Mouse (Mus musculus): ENCODE results near the gene Olfr902. TPM values are rescaled to one million over a fixed set of nuclear protein-coding genes. Genes with fewer than 3 reads are reported as not detected.

Olfr902 gene
- polyA plus RNA-seq, 2 experiments: not detected

- 80% methylated on average over 1 of the region's 1 CpGs for WGBS
- Histone ChIP-seq H3K9me3 (ENCODE audit: control insufficient read depth, low read length) (no peaks in the 10 kb centered on the region), H3K36me3 (ENCODE audit: control insufficient read depth, insufficient read depth, low read length) (no peaks in the 10 kb centered on the region), H3K9ac (ENCODE audit: low read depth, low read length, severe bottlenecking) (no peak within 1 kb of the TSS), H3K4me1 (ENCODE audit: control insufficient read depth, insufficient read depth, low read length) (no peaks in the 10 kb centered on the region), H3K4me2 (replicated peaks; ENCODE audit: low read depth, low read length, severe bottlenecking) (no peak within 1 kb of the TSS), H3K4me3 (replicated peaks; ENCODE audit: low read length) (no peak within 1 kb of the TSS), H3K27ac (replicated peaks; ENCODE audit: low read depth, low read length) (no peak within 1 kb of the TSS), H3K27me3 (ENCODE audit: control insufficient read depth, insufficient read depth, low read length) (no peaks in the 10 kb centered on the region)
- TF ChIP-seq POLR2A (IDR thresholded peaks at IDR 0.05; ENCODE audit: borderline replicate concordance, extremely low read depth, insufficient read depth, insufficient read length): no peak
- DNase-seq (ENCODE audit: low spot score) (no peak), ATAC-seq (ENCODE audit: low FRiP score, low read depth) (no peak)
These were observed 18.3 kb upstream of the Olfr902 start, which contains the start of gene Olfr901 for GRCm38 (mm10) chr9:38429155-38429554. Gene Olfr901, plus strand, starts transcription at chr9:38429455.

GRCm38 (mm10) chr9:38462844-38463243 is 15.4 kb downstream of the Olfr902 start, which contains the start of gene Olfr904:
Gene Olfr904, plus strand, starts transcription at chr9:38463144.
- TF ChIP-seq POLR2A (IDR thresholded peaks at IDR 0.05; ENCODE audit: borderline replicate concordance, extremely low read depth, insufficient read depth, insufficient read length): no peak
- Histone ChIP-seq H3K27ac (replicated peaks; ENCODE audit: low read depth, low read length) (no peak within 1 kb of the TSS), H3K9me3 (ENCODE audit: control insufficient read depth, low read length) (no peaks in the 10 kb centered on the region), H3K4me3 (replicated peaks; ENCODE audit: low read length) (no peak within 1 kb of the TSS), H3K4me2 (replicated peaks; ENCODE audit: low read depth, low read length, severe bottlenecking) (no peak within 1 kb of the TSS), H3K27me3 (ENCODE audit: control insufficient read depth, insufficient read depth, low read length) (no peaks in the 10 kb centered on the region), H3K36me3 (ENCODE audit: control insufficient read depth, insufficient read depth, low read length) (no peaks in the 10 kb centered on the region), H3K9ac (ENCODE audit: low read depth, low read length, severe bottlenecking) (no peak within 1 kb of the TSS), H3K4me1 (ENCODE audit: control insufficient read depth, insufficient read depth, low read length) (no peaks in the 10 kb centered on the region)
- ATAC-seq (ENCODE audit: low FRiP score, low read depth) (no peak), DNase-seq (ENCODE audit: low spot score) (no peak)

GRCm38 (mm10) chr9:38470807-38471206 is 23.4 kb downstream of the Olfr902 start, which contains the start of gene Olfr905:
Gene Olfr905, plus strand, starts transcription at chr9:38471107.
- no peaks in the 10 kb centered on the region for H3K4me1 ChIP-seq (ENCODE audit: control insufficient read depth, insufficient read depth, low read length)
- H3K27ac ChIP-seq (replicated peaks; ENCODE audit: low read depth, low read length): no peak within 1 kb of the TSS
- no peaks in the 10 kb centered on the region for H3K27me3 ChIP-seq (ENCODE audit: control insufficient read depth, insufficient read depth, low read length)
- no peak for TF ChIP-seq POLR2A (IDR thresholded peaks at IDR 0.05; ENCODE audit: borderline replicate concordance, extremely low read depth, insufficient read depth, insufficient read length)
- H3K4me3 ChIP-seq (replicated peaks; ENCODE audit: low read length): no peak within 1 kb of the TSS
- ATAC-seq (ENCODE audit: low FRiP score, low read depth) (no peak), DNase-seq (ENCODE audit: low spot score) (no peak)
- H3K9me3 ChIP-seq (ENCODE audit: control insufficient read depth, low read length): no peaks in the 10 kb centered on the region
- no peaks in the 10 kb centered on the region for H3K36me3 ChIP-seq (ENCODE audit: control insufficient read depth, insufficient read depth, low read length)
- H3K4me2 ChIP-seq (replicated peaks; ENCODE audit: low read depth, low read length, severe bottlenecking): no peak within 1 kb of the TSS
- H3K9ac ChIP-seq (ENCODE audit: low read depth, low read length, severe bottlenecking): no peak within 1 kb of the TSS

- DNase-seq (ENCODE audit: low spot score) (no peak), ATAC-seq (ENCODE audit: low FRiP score, low read depth) (no peak)
- Histone ChIP-seq H3K36me3 (ENCODE audit: control insufficient read depth, insufficient read depth, low read length) (no peaks in the 10 kb centered on the region), H3K9ac (ENCODE audit: low read depth, low read length, severe bottlenecking) (no peak within 1 kb of the TSS), H3K4me1 (ENCODE audit: control insufficient read depth, insufficient read depth, low read length) (no peaks in the 10 kb centered on the region), H3K4me2 (replicated peaks; ENCODE audit: low read depth, low read length, severe bottlenecking) (no peak within 1 kb of the TSS), H3K4me3 (replicated peaks; ENCODE audit: low read length) (no peak within 1 kb of the TSS), H3K27me3 (ENCODE audit: control insufficient read depth, insufficient read depth, low read length) (no peaks in the 10 kb centered on the region), H3K27ac (replicated peaks; ENCODE audit: low read depth, low read length) (no peak within 1 kb of the TSS), H3K9me3 (ENCODE audit: control insufficient read depth, low read length) (no peaks in the 10 kb centered on the region)
- 84% methylated on average over 3 of the region's 3 CpGs for WGBS
- TF ChIP-seq POLR2A (IDR thresholded peaks at IDR 0.05; ENCODE audit: borderline replicate concordance, extremely low read depth, insufficient read depth, insufficient read length): no peak
These were observed 39.3 kb downstream of the Olfr902 start, which contains the start of gene Olfr906 for GRCm38 (mm10) chr9:38486785-38487184. Gene Olfr906, plus strand, starts transcription at chr9:38487085.

GRCm38 (mm10) chr9:38495501-38495900 is 48.0 kb downstream of the Olfr902 start, which contains the start of gene Olfr907:
Gene Olfr907, plus strand, starts transcription at chr9:38495801.
- H3K9ac ChIP-seq (ENCODE audit: low read depth, low read length, severe bottlenecking): no peak within 1 kb of the TSS
- DNase-seq (ENCODE audit: low spot score): no peak
- no peaks in the 10 kb centered on the region for H3K9me3 ChIP-seq (ENCODE audit: control insufficient read depth, low read length)
- no peak for ATAC-seq (ENCODE audit: low FRiP score, low read depth)
- H3K27me3 ChIP-seq (ENCODE audit: control insufficient read depth, insufficient read depth, low read length): no peaks in the 10 kb centered on the region
- H3K36me3 ChIP-seq (ENCODE audit: control insufficient read depth, insufficient read depth, low read length): no peaks in the 10 kb centered on the region
- no peak within 1 kb of the TSS for H3K4me3 ChIP-seq (replicated peaks; ENCODE audit: low read length)
- H3K4me1 ChIP-seq (ENCODE audit: control insufficient read depth, insufficient read depth, low read length): no peaks in the 10 kb centered on the region
- no peak within 1 kb of the TSS for H3K4me2 ChIP-seq (replicated peaks; ENCODE audit: low read depth, low read length, severe bottlenecking)
- TF ChIP-seq POLR2A (IDR thresholded peaks at IDR 0.05; ENCODE audit: borderline replicate concordance, extremely low read depth, insufficient read depth, insufficient read length): no peak
- 82% methylated on average over 2 of the region's 2 CpGs for WGBS
- H3K27ac ChIP-seq (replicated peaks; ENCODE audit: low read depth, low read length): no peak within 1 kb of the TSS

Other genes starting within 250 kb of the Olfr902 start
- gene Olfr893, start 239.3 kb upstream of the Olfr902 start, polyA plus RNA-seq (2012; rRNA removed): 0.19 and 0.27 TPM in 2 replicates
- gene Olfr893, start 239.3 kb upstream of the Olfr902 start, polyA plus RNA-seq (2014; fragmentation: Nextera tagmentation; extraction: Ambion mirVana): 0.25 TPM in 1 of 2 replicates, not detected in the other
- 0.01 TPM in 1 of 2 replicates, not detected in the other for gene Olfr894, start 229.6 kb upstream of the Olfr902 start, polyA plus RNA-seq (2012; rRNA removed)
- gene Olfr894, start 229.6 kb upstream of the Olfr902 start, polyA plus RNA-seq (2014; fragmentation: Nextera tagmentation; extraction: Ambion mirVana): not detected in 2 replicates
- gene Olfr143, start 194.9 kb upstream of the Olfr902 start, polyA plus RNA-seq (2012; rRNA removed): 0.03 and 0.04 TPM in 2 replicates
- not detected in 2 replicates for gene Olfr143, start 194.9 kb upstream of the Olfr902 start, polyA plus RNA-seq (2014; fragmentation: Nextera tagmentation; extraction: Ambion mirVana)
- 0.09 TPM in 1 of 2 replicates, not detected in the other for gene Olfr895, start 179.8 kb upstream of the Olfr902 start, polyA plus RNA-seq (2012; rRNA removed)
- gene Olfr895, start 179.8 kb upstream of the Olfr902 start, polyA plus RNA-seq (2014; fragmentation: Nextera tagmentation; extraction: Ambion mirVana): not detected in 2 replicates
- not detected in 2 replicates for gene Olfr896-ps1, start 156.5 kb upstream of the Olfr902 start, polyA plus RNA-seq (2012; rRNA removed)
- gene Olfr896-ps1, start 156.5 kb upstream of the Olfr902 start, polyA plus RNA-seq (2014; fragmentation: Nextera tagmentation; extraction: Ambion mirVana): not detected in 2 replicates
- not detected in 2 replicates for gene Olfr25, start 118.6 kb upstream of the Olfr902 start, polyA plus RNA-seq (2012; rRNA removed)
- gene Olfr25, start 118.6 kb upstream of the Olfr902 start, polyA plus RNA-seq (2014; fragmentation: Nextera tagmentation; extraction: Ambion mirVana): not detected in 2 replicates
- not detected in 2 replicates for gene Olfr898, start 99.2 kb upstream of the Olfr902 start, polyA plus RNA-seq (2012; rRNA removed)
- not detected in 2 replicates for gene Olfr898, start 99.2 kb upstream of the Olfr902 start, polyA plus RNA-seq (2014; fragmentation: Nextera tagmentation; extraction: Ambion mirVana)
- not detected in 2 replicates for gene Olfr250, start 80.8 kb upstream of the Olfr902 start, polyA plus RNA-seq (2012; rRNA removed)
- not detected in 2 replicates for gene Olfr250, start 80.8 kb upstream of the Olfr902 start, polyA plus RNA-seq (2014; fragmentation: Nextera tagmentation; extraction: Ambion mirVana)
- not detected in 2 replicates for gene Olfr251, start 70.6 kb upstream of the Olfr902 start, polyA plus RNA-seq (2012; rRNA removed)
- not detected in 2 replicates for gene Olfr251, start 70.6 kb upstream of the Olfr902 start, polyA plus RNA-seq (2014; fragmentation: Nextera tagmentation; extraction: Ambion mirVana)
- not detected in 2 replicates for gene Olfr147, start 46.0 kb upstream of the Olfr902 start, polyA plus RNA-seq (2012; rRNA removed)
- not detected in 2 replicates for gene Olfr147, start 46.0 kb upstream of the Olfr902 start, polyA plus RNA-seq (2014; fragmentation: Nextera tagmentation; extraction: Ambion mirVana)
- not detected in 2 replicates for gene Olfr901, start 18.2 kb upstream of the Olfr902 start, polyA plus RNA-seq (2012; rRNA removed)
- gene Olfr901, start 18.2 kb upstream of the Olfr902 start, polyA plus RNA-seq (2014; fragmentation: Nextera tagmentation; extraction: Ambion mirVana): not detected in 2 replicates
- gene Olfr904, start 15.5 kb downstream of the Olfr902 start, polyA plus RNA-seq (2012; rRNA removed): not detected in 2 replicates
- gene Olfr904, start 15.5 kb downstream of the Olfr902 start, polyA plus RNA-seq (2014; fragmentation: Nextera tagmentation; extraction: Ambion mirVana): not detected in 2 replicates
- gene Olfr905, start 23.5 kb downstream of the Olfr902 start, polyA plus RNA-seq (2012; rRNA removed): not detected in 2 replicates
- not detected in 2 replicates for gene Olfr905, start 23.5 kb downstream of the Olfr902 start, polyA plus RNA-seq (2014; fragmentation: Nextera tagmentation; extraction: Ambion mirVana)
- not detected in 2 replicates for gene Olfr906, start 39.4 kb downstream of the Olfr902 start, polyA plus RNA-seq (2012; rRNA removed)
- gene Olfr906, start 39.4 kb downstream of the Olfr902 start, polyA plus RNA-seq (2014; fragmentation: Nextera tagmentation; extraction: Ambion mirVana): not detected in 2 replicates
- not detected in 2 replicates for gene Olfr907, start 48.1 kb downstream of the Olfr902 start, polyA plus RNA-seq (2012; rRNA removed)
- gene Olfr907, start 48.1 kb downstream of the Olfr902 start, polyA plus RNA-seq (2014; fragmentation: Nextera tagmentation; extraction: Ambion mirVana): not detected in 2 replicates
- not detected in 2 replicates for gene Olfr911-ps1, start 73.9 kb downstream of the Olfr902 start, polyA plus RNA-seq (2012; rRNA removed)
- gene Olfr911-ps1, start 73.9 kb downstream of the Olfr902 start, polyA plus RNA-seq (2014; fragmentation: Nextera tagmentation; extraction: Ambion mirVana): not detected in 2 replicates
- not detected in 2 replicates for gene Olfr910, start 90.2 kb downstream of the Olfr902 start, polyA plus RNA-seq (2012; rRNA removed)
- not detected in 2 replicates for gene Olfr910, start 90.2 kb downstream of the Olfr902 start, polyA plus RNA-seq (2014; fragmentation: Nextera tagmentation; extraction: Ambion mirVana)
- gene Olfr912, start 132.5 kb downstream of the Olfr902 start, polyA plus RNA-seq (2012; rRNA removed): not detected in 2 replicates
- not detected in 2 replicates for gene Olfr912, start 132.5 kb downstream of the Olfr902 start, polyA plus RNA-seq (2014; fragmentation: Nextera tagmentation; extraction: Ambion mirVana)
- gene Olfr913, start 145.1 kb downstream of the Olfr902 start, polyA plus RNA-seq (2012; rRNA removed): not detected in 2 replicates
- not detected in 2 replicates for gene Olfr913, start 145.1 kb downstream of the Olfr902 start, polyA plus RNA-seq (2014; fragmentation: Nextera tagmentation; extraction: Ambion mirVana)
- gene Olfr914, start 157.4 kb downstream of the Olfr902 start, polyA plus RNA-seq (2012; rRNA removed): not detected in 2 replicates
- not detected in 2 replicates for gene Olfr914, start 157.4 kb downstream of the Olfr902 start, polyA plus RNA-seq (2014; fragmentation: Nextera tagmentation; extraction: Ambion mirVana)
- gene Olfr916, start 212.2 kb downstream of the Olfr902 start, polyA plus RNA-seq (2012; rRNA removed): not detected in 2 replicates
- gene Olfr916, start 212.2 kb downstream of the Olfr902 start, polyA plus RNA-seq (2014; fragmentation: Nextera tagmentation; extraction: Ambion mirVana): not detected in 2 replicates
- gene Olfr917, start 218.2 kb downstream of the Olfr902 start, polyA plus RNA-seq (2012; rRNA removed): not detected in 2 replicates
- gene Olfr917, start 218.2 kb downstream of the Olfr902 start, polyA plus RNA-seq (2014; fragmentation: Nextera tagmentation; extraction: Ambion mirVana): not detected in 2 replicates
- gene Olfr918, start 226.9 kb downstream of the Olfr902 start, polyA plus RNA-seq (2012; rRNA removed): not detected in 2 replicates
- gene Olfr918, start 226.9 kb downstream of the Olfr902 start, polyA plus RNA-seq (2014; fragmentation: Nextera tagmentation; extraction: Ambion mirVana): not detected in 2 replicates